Mouse (Mus musculus) lung, embryonic 14.5 days (tissue): ENCODE data around the gene Psme3. TPM values are rescaled to one million over a fixed set of nuclear protein-coding genes. Genes with fewer than 3 reads are reported as not detected.

Experiments
- ATAC-seq: fragments of 200-750 bp; cut with Nextera tagmentation; 2 replicates; pipeline ENCODE4 v1.8.0; 2017; ENCODE audit warnings: mild to moderate bottlenecking, moderate TSS enrichment, moderate library complexity; ENCODE audit not compliant: insufficient read depth
- DNase-seq: peaks from one replicate; pipeline ENCODE4 v3.0.0-alpha.2; 2015
- H3K27ac ChIP-seq: fragments of 300-500 bp; sonication (generic); 2 replicates; pipeline ENCODE4 v1.5.1; 2014; ENCODE audit warnings: low read depth, mild to moderate bottlenecking, moderate library complexity
- H3K27me3 ChIP-seq: fragments of 300-500 bp; sonication (generic); 2 replicates; pipeline ENCODE4 v1.6.1; 2014; ENCODE audit warnings: low read length, control low read depth; ENCODE audit not compliant: insufficient read depth
- H3K36me3 ChIP-seq: fragments of 300-500 bp; sonication (generic); 2 replicates; pipeline ENCODE4 v1.6.1; 2014; ENCODE audit warnings: control low read depth; ENCODE audit not compliant: insufficient read depth
- H3K4me1 ChIP-seq: fragments of 300-500 bp; sonication (generic); 2 replicates; pipeline ENCODE4 v1.6.1; 2014; ENCODE audit warnings: antibody characterized with exemption, control low read depth; ENCODE audit not compliant: insufficient read depth
- H3K4me2 ChIP-seq: fragments of 300-500 bp; sonication (generic); 2 replicates; pipeline ENCODE4 v1.6.1; 2014; ENCODE audit warnings: mild to moderate bottlenecking
- H3K4me3 ChIP-seq: fragments of 300-500 bp; sonication (generic); 2 replicates; pipeline ENCODE4 v1.5.1; 2014; ENCODE audit warnings: low read depth, low read length
- H3K9ac ChIP-seq: fragments of 300-500 bp; sonication (generic); 2 replicates; pipeline ENCODE4 v1.6.1; 2014
- H3K9me3 ChIP-seq: fragments of 300-500 bp; sonication (generic); 2 replicates; pipeline ENCODE4 v1.6.1; 2016; ENCODE audit warnings: low read depth, low read length, control low read depth
- CTCF ChIP-seq: IDR thresholded peaks from 2 replicates; pipeline ENCODE4 v1.5.1; 2016; ENCODE audit warnings: antibody characterized with exemption, low read depth
- WGBS: fragments of 180-500 bp; shearing (Covaris S2); extraction: QIAGEN DNeasy Blood & Tissue Kit; methylation state at CpG from one replicate; pipeline ENCODE4 v1.1.7; 2014; 5-methylcytosine and 5-hydroxymethylcytosine counted together
- polyA plus RNA-seq: library from polyadenylated mRNA; unstranded; fragments of >200 nt; fragmentation: Nextera tagmentation; extraction: Ambion mirVana; gene quantifications from 2 replicates; pipeline ENCODE4 v1.2.1, GENCODE M21; 2014

Psme3 gene
- polyA plus RNA-seq, result 118 and 123 TPM in 2 replicates

GRCm38 (mm10) chr11:101315665-101316500, at the start of gene Psme3:
TSS of gene Psme3 (plus strand) at chr11:101316213.
- no peaks in the 10 kb centered on the region for H3K27me3 ChIP-seq
- DNase-seq, result peak; percentile 96
- peak within 1 kb of the TSS; percentile 87 for H3K27ac ChIP-seq
- no peaks in the 10 kb centered on the region for H3K9me3 ChIP-seq
- peak within 1 kb of the TSS; percentile 99 for H3K4me3 ChIP-seq
- peaks cover 3% of the 10 kb centered on the region for H3K4me1 ChIP-seq
- peak within 1 kb of the TSS; percentile 88 for H3K4me2 ChIP-seq
- WGBS, result under 1% methylated on average over 60 of the region's 62 CpGs
- peak within 1 kb of the TSS; percentile 82 for H3K9ac ChIP-seq
- H3K36me3 ChIP-seq, result peaks cover 35% of the 10 kb centered on the region
- no peak for TF ChIP-seq CTCF
- ATAC-seq, result peak; percentile 94

GRCm38 (mm10) chr11:101269577-101270116, 46.4 kb upstream of the Psme3 start:
- no peak overlapping the region for H3K27ac ChIP-seq
- H3K4me3 ChIP-seq, result no peak overlapping the region
- H3K9ac ChIP-seq, result peak overlapping the region; percentile 20
- no peak for TF ChIP-seq CTCF
- no peak for ATAC-seq
- DNase-seq, result peak; percentile 58
- H3K36me3 ChIP-seq, result no peaks in the 10 kb centered on the region
- peaks cover 12% of the 10 kb centered on the region; the same call in 1 of the 2 replicates for H3K4me1 ChIP-seq
- 7% methylated on average over 10 of the region's 10 CpGs for WGBS
- H3K9me3 ChIP-seq, result no peaks in the 10 kb centered on the region
- peaks cover 9% of the 10 kb centered on the region for H3K27me3 ChIP-seq
- peak overlapping the region; percentile 29; the same call in 1 of the 2 replicates for H3K4me2 ChIP-seq

GRCm38 (mm10) chr11:101272446-101272845, 43.6 kb upstream of the Psme3 start:
- WGBS, result 92% methylated on average over 3 of the region's 3 CpGs
- no peaks in the 10 kb centered on the region for H3K9me3 ChIP-seq
- no peak for ATAC-seq

GRCm38 (mm10) chr11:101275309-101275708, 40.7 kb upstream of the Psme3 start:
- H3K9me3 ChIP-seq, result no peaks in the 10 kb centered on the region
- no peak overlapping the region for H3K4me2 ChIP-seq
- H3K4me3 ChIP-seq, result no peak overlapping the region
- ATAC-seq (no peak), DNase-seq (no peak)
- H3K9ac ChIP-seq, result no peak overlapping the region
- H3K36me3 ChIP-seq, result no peaks in the 10 kb centered on the region
- no peak overlapping the region for H3K27ac ChIP-seq
- H3K27me3 ChIP-seq, result no peaks in the 10 kb centered on the region
- 58% methylated on average over 4 of the region's 4 CpGs for WGBS
- H3K4me1 ChIP-seq, result peaks cover 16% of the 10 kb centered on the region
- TF ChIP-seq CTCF, result no peak

More at GRCm38 (mm10) chr11:101272446-101272845, 43.6 kb upstream of the Psme3 start:
- H3K27me3 ChIP-seq, result no peaks in the 10 kb centered on the region
- H3K4me2 ChIP-seq, result no peak overlapping the region
- H3K9ac ChIP-seq, result no peak overlapping the region
- DNase-seq, result no peak
- H3K27ac ChIP-seq, result no peak overlapping the region
- H3K4me3 ChIP-seq, result no peak overlapping the region
- no peak for TF ChIP-seq CTCF
- H3K4me1 ChIP-seq, result peaks cover 13% of the 10 kb centered on the region
- no peaks in the 10 kb centered on the region for H3K36me3 ChIP-seq

- TF ChIP-seq CTCF, result no peak
- ATAC-seq, result no peak
- Histone ChIP-seq H3K9ac (no peak overlapping the region), H3K27me3 (no peaks in the 10 kb centered on the region), H3K4me2 (peak overlapping the region; percentile 88), H3K4me1 (peaks cover 16% of the 10 kb centered on the region), H3K4me3 (no peak overlapping the region), H3K36me3 (no peaks in the 10 kb centered on the region), H3K9me3 (no peaks in the 10 kb centered on the region), H3K27ac (no peak overlapping the region)
- 28% methylated on average over 27 of the region's 27 CpGs for WGBS
- peak; percentile 28 for DNase-seq
Measured at GRCm38 (mm10) chr11:101276319-101277070, 39.5 kb upstream of the Psme3 start.

GRCm38 (mm10) chr11:101277381-101278222, 38.4 kb upstream of the Psme3 start:
- Histone ChIP-seq H3K27me3 (no peaks in the 10 kb centered on the region), H3K27ac (no peak overlapping the region), H3K36me3 (no peaks in the 10 kb centered on the region), H3K4me2 (peak overlapping the region; percentile 88), H3K4me3 (peak overlapping the region; percentile 64), H3K9me3 (no peaks in the 10 kb centered on the region), H3K9ac (peak overlapping the region; percentile 63), H3K4me1 (peaks cover 16% of the 10 kb centered on the region)
- WGBS, result 54% methylated on average over 12 of the region's 12 CpGs
- ATAC-seq, result no peak
- no peak for DNase-seq
- no peak for TF ChIP-seq CTCF
